Mouse (Mus musculus) limb, embryonic 12.5 days (tissue): ENCODE results near the gene Hs6st3. TPM values are rescaled to one million over a fixed set of nuclear protein-coding genes. Genes with fewer than 3 reads are reported as not detected.

Experiments used
- ATAC-seq: fragments of 200-750 bp; cut with Nextera tagmentation; 2 replicates; pipeline ENCODE4 v1.8.0; 2017; ENCODE audit warnings: low read depth, moderate TSS enrichment; ENCODE audit not compliant: insufficient number of reproducible peaks, insufficient read depth, low FRiP score, low TSS enrichment
- H3K27ac ChIP-seq: fragments of 300-500 bp; sonication (generic); 2 replicates; pipeline ENCODE4 v1.5.1; 2016; ENCODE audit warnings: mild to moderate bottlenecking, moderate library complexity
- H3K27me3 ChIP-seq: fragments of 300-500 bp; sonication (generic); 2 replicates; pipeline ENCODE4 v1.6.1; 2016; ENCODE audit warnings: mild to moderate bottlenecking, moderate library complexity
- H3K36me3 ChIP-seq: fragments of 300-500 bp; sonication (generic); 2 replicates; pipeline ENCODE4 v1.6.1; 2016; ENCODE audit warnings: mild to moderate bottlenecking, moderate library complexity
- H3K4me1 ChIP-seq: fragments of 300-500 bp; sonication (generic); replicated peaks from 2 replicates; pipeline ENCODE4 v1.6.1; 2016
- H3K4me2 ChIP-seq: fragments of 300-500 bp; sonication (generic); 2 replicates; pipeline ENCODE4 v1.6.1; 2016; ENCODE audit warnings: mild to moderate bottlenecking, moderate library complexity
- H3K4me3 ChIP-seq: fragments of 300-500 bp; sonication (generic); replicated peaks from 2 replicates; pipeline ENCODE4 v1.5.1; 2016; ENCODE audit warnings: mild to moderate bottlenecking
- H3K9ac ChIP-seq: fragments of 300-500 bp; sonication (generic); replicated peaks from 2 replicates; pipeline ENCODE4 v1.6.1; 2016; ENCODE audit warnings: mild to moderate bottlenecking, moderate library complexity
- H3K9me3 ChIP-seq: fragments of 300-500 bp; sonication (generic); 2 replicates; pipeline ENCODE4 v1.6.1; 2016; ENCODE audit warnings: mild to moderate bottlenecking, moderate library complexity
- WGBS: fragments of 180-500 bp; shearing (Covaris S2); methylation state at CpG from one replicate; pipeline ENCODE4 v1.1.7; 2016; 5-methylcytosine and 5-hydroxymethylcytosine counted together
- polyA plus RNA-seq: library from polyadenylated mRNA; unstranded; fragments of >200 nt; fragmentation: Nextera tagmentation; extraction: Ambion mirVana; gene quantifications from 2 replicates; pipeline ENCODE4 v1.2.1, GENCODE M21; 2016

Gene Hs6st3
- polyA plus RNA-seq, result 0.17 and 0.31 TPM in 2 replicates

GRCm38 (mm10) chr14:119137906-119138785 lies at the start of gene Hs6st3:
Gene Hs6st3, plus strand, starts transcription at chr14:119138341.
- Histone ChIP-seq H3K4me1 (peaks cover 13% of the 10 kb centered on the region), H3K9me3 (no peaks in the 10 kb centered on the region), H3K27me3 (peaks cover 73% of the 10 kb centered on the region), H3K36me3 (no peaks in the 10 kb centered on the region), H3K4me3 (peak within 1 kb of the TSS; percentile 71), H3K27ac (no peak within 1 kb of the TSS), H3K4me2 (peak within 1 kb of the TSS; percentile 98), H3K9ac (peak within 1 kb of the TSS; percentile 68)
- ATAC-seq, result peak; percentile 53
- WGBS, result under 1% methylated on average over 100 of the region's 100 CpGs

- no peaks in the 10 kb centered on the region for H3K9me3 ChIP-seq
- H3K9ac ChIP-seq, result peak within 1 kb of the TSS; percentile 86
- H3K4me1 ChIP-seq, result peaks cover 18% of the 10 kb centered on the region
- peak within 1 kb of the TSS; percentile 79 for H3K4me2 ChIP-seq
- peak within 1 kb of the TSS; percentile 82 for H3K27ac ChIP-seq
- peak within 1 kb of the TSS; percentile 75 for H3K4me3 ChIP-seq
- H3K36me3 ChIP-seq, result peaks cover 9% of the 10 kb centered on the region
- H3K27me3 ChIP-seq, result no peaks in the 10 kb centered on the region
- peak; percentile 91 for ATAC-seq
- 0% methylated on average over 71 of the region's 72 CpGs for WGBS
Observed at GRCm38 (mm10) chr14:119098851-119099569, 39.1 kb upstream of the Hs6st3 start, which contains the start of gene Uggt2. Gene Uggt2, minus strand, starts transcription at chr14:119099430.

- ATAC-seq, result peak; percentile 67
- Histone ChIP-seq H3K27ac (peak overlapping the region; percentile 82), H3K4me3 (peak overlapping the region; percentile 75), H3K4me1 (peaks cover 18% of the 10 kb centered on the region), H3K9ac (peak overlapping the region; percentile 86), H3K27me3 (no peaks in the 10 kb centered on the region), H3K9me3 (no peaks in the 10 kb centered on the region), H3K4me2 (peak overlapping the region; percentile 79), H3K36me3 (peaks cover 5% of the 10 kb centered on the region)
- 2% methylated on average over 13 of the region's 13 CpGs for WGBS
Observed at GRCm38 (mm10) chr14:119099570-119099891, 38.6 kb upstream of the Hs6st3 start.

- Histone ChIP-seq H3K27me3 (no peaks in the 10 kb centered on the region), H3K36me3 (no peaks in the 10 kb centered on the region), H3K9me3 (no peaks in the 10 kb centered on the region), H3K4me3 (no peak overlapping the region), H3K4me1 (no peaks in the 10 kb centered on the region), H3K4me2 (no peak overlapping the region), H3K9ac (no peak overlapping the region), H3K27ac (no peak overlapping the region)
- WGBS, result 93% methylated on average over 8 of the region's 8 CpGs
- ATAC-seq, result no peak
Observed at GRCm38 (mm10) chr14:119107591-119107990, 30.6 kb upstream of the Hs6st3 start.

GRCm38 (mm10) chr14:119108776-119109301 lies 29.3 kb upstream of the Hs6st3 start:
- Histone ChIP-seq H3K36me3 (no peaks in the 10 kb centered on the region), H3K4me1 (no peaks in the 10 kb centered on the region), H3K4me2 (no peak overlapping the region), H3K9me3 (no peaks in the 10 kb centered on the region), H3K27ac (no peak overlapping the region), H3K4me3 (no peak overlapping the region), H3K27me3 (no peaks in the 10 kb centered on the region), H3K9ac (no peak overlapping the region)
- WGBS, result 72% methylated on average over 7 of the region's 7 CpGs
- no peak for ATAC-seq

GRCm38 (mm10) chr14:119109776-119110218 lies 28.3 kb upstream of the Hs6st3 start:
- ATAC-seq, result 0 out of 2 replicates have a peak, but pooled peaks have one; percentile 42
- H3K27me3 ChIP-seq, result no peaks in the 10 kb centered on the region
- no peak overlapping the region for H3K4me2 ChIP-seq
- WGBS, result 81% methylated on average over 3 of the region's 3 CpGs
- no peaks in the 10 kb centered on the region for H3K9me3 ChIP-seq
- H3K4me3 ChIP-seq, result no peak overlapping the region
- no peaks in the 10 kb centered on the region for H3K36me3 ChIP-seq
- H3K27ac ChIP-seq, result no peak overlapping the region
- H3K4me1 ChIP-seq, result no peaks in the 10 kb centered on the region
- no peak overlapping the region for H3K9ac ChIP-seq

- 74% methylated on average over 6 of the region's 6 CpGs for WGBS
- Histone ChIP-seq H3K4me1 (no peaks in the 10 kb centered on the region), H3K27me3 (no peaks in the 10 kb centered on the region), H3K36me3 (no peaks in the 10 kb centered on the region), H3K4me3 (no peak overlapping the region), H3K4me2 (no peak overlapping the region), H3K27ac (no peak overlapping the region), H3K9ac (no peak overlapping the region), H3K9me3 (no peaks in the 10 kb centered on the region)
- ATAC-seq, result no peak
Observed at GRCm38 (mm10) chr14:119112558-119112957, 25.6 kb upstream of the Hs6st3 start.

- H3K9me3 ChIP-seq, result no peaks in the 10 kb centered on the region
- H3K4me2 ChIP-seq, result peak overlapping the region; percentile 59
- no peak; the same call in 1 of the 2 replicates for ATAC-seq
- no peaks in the 10 kb centered on the region for H3K36me3 ChIP-seq
- 0 out of 2 replicates have a peak overlapping the region, but pooled peaks have one; percentile 62 for H3K27ac ChIP-seq
- H3K27me3 ChIP-seq, result no peaks in the 10 kb centered on the region; the same call in 1 of the 2 replicates
- no peak overlapping the region for H3K9ac ChIP-seq
- H3K4me1 ChIP-seq, result peaks cover 6% of the 10 kb centered on the region; the same call in 1 of the 2 replicates
- WGBS, result 5% methylated on average over 12 of the region's 12 CpGs
- H3K4me3 ChIP-seq, result peak overlapping the region; percentile 42
Observed at GRCm38 (mm10) chr14:119123582-119123981, 14.6 kb upstream of the Hs6st3 start.

- no peaks in the 10 kb centered on the region for H3K36me3 ChIP-seq
- no peak overlapping the region for H3K27ac ChIP-seq
- ATAC-seq, result peak; percentile 68
- H3K9ac ChIP-seq, result no peak overlapping the region
- no peaks in the 10 kb centered on the region for H3K9me3 ChIP-seq
- peak overlapping the region; percentile 42 for H3K4me3 ChIP-seq
- WGBS, result 31% methylated on average over 3 of the region's 3 CpGs
- peak overlapping the region; percentile 59 for H3K4me2 ChIP-seq
- peaks cover 6% of the 10 kb centered on the region; the same call in 1 of the 2 replicates for H3K4me1 ChIP-seq
- H3K27me3 ChIP-seq, result no peaks in the 10 kb centered on the region; the same call in 1 of the 2 replicates
Observed at GRCm38 (mm10) chr14:119124061-119124460, 14.1 kb upstream of the Hs6st3 start.

- peaks cover 6% of the 10 kb centered on the region; the same call in 1 of the 2 replicates for H3K4me1 ChIP-seq
- no peak overlapping the region for H3K4me3 ChIP-seq
- no peak overlapping the region for H3K9ac ChIP-seq
- no peaks in the 10 kb centered on the region; the same call in 1 of the 2 replicates for H3K27me3 ChIP-seq
- no peaks in the 10 kb centered on the region for H3K36me3 ChIP-seq
- H3K4me2 ChIP-seq, result no peak overlapping the region
- no peaks in the 10 kb centered on the region for H3K9me3 ChIP-seq
- no peak for ATAC-seq
- H3K27ac ChIP-seq, result no peak overlapping the region
- WGBS, result 43% methylated on average over 4 of the region's 4 CpGs
Observed at GRCm38 (mm10) chr14:119125840-119126239, 12.3 kb upstream of the Hs6st3 start.

- no peak for ATAC-seq
- WGBS, result 95% methylated on average over 2 of the region's 2 CpGs
Observed at GRCm38 (mm10) chr14:119127330-119127729, 10.8 kb upstream of the Hs6st3 start.

More at GRCm38 (mm10) chr14:119127330-119127729, 10.8 kb upstream of the Hs6st3 start:
- Histone ChIP-seq H3K36me3 (no peaks in the 10 kb centered on the region), H3K4me1 (peaks cover 6% of the 10 kb centered on the region; the same call in 1 of the 2 replicates), H3K9me3 (no peaks in the 10 kb centered on the region), H3K4me2 (no peak overlapping the region), H3K27me3 (no peaks in the 10 kb centered on the region; the same call in 1 of the 2 replicates), H3K27ac (no peak overlapping the region), H3K4me3 (no peak overlapping the region), H3K9ac (no peak overlapping the region)
